Mouse (Mus musculus) kidney, adult 2 months (tissue): ENCODE measurements at regions not wholly inside any gene's neighbourhood (a gene's known extent, or its start where the extent isn't known, plus 50 kb on each side); places are given as distances from the start of the nearest gene placed in this dataset.

Experiments used
- DNase-seq: peaks from one replicate; pipeline ENCODE4 v3.0.0; 2021
- H3K27ac ChIP-seq: fragments of 200-500 bp; 2 replicates; pipeline ENCODE4 v1.5.1; 2012; ENCODE audit warnings: low read depth, low read length, control low read depth, inconsistent platforms; ENCODE audit not compliant: insufficient read depth
- H3K27me3 ChIP-seq: fragments of 200-500 bp; replicated peaks from 2 replicates; pipeline ENCODE4 v1.6.1; 2012; ENCODE audit warnings: mild to moderate bottlenecking, moderate library complexity, low read length, inconsistent platforms; ENCODE audit not compliant: control insufficient read depth, insufficient read depth
- H3K36me3 ChIP-seq: fragments of 200-500 bp; 2 replicates; pipeline ENCODE4 v1.6.1; 2012; ENCODE audit warnings: mild to moderate bottlenecking, moderate library complexity, low read length, inconsistent platforms; ENCODE audit not compliant: control insufficient read depth, insufficient read depth
- H3K4me1 ChIP-seq: fragments of 200-500 bp; 2 replicates; pipeline ENCODE4 v1.6.1; 2011; ENCODE audit warnings: low read length; ENCODE audit not compliant: control insufficient read depth, insufficient read depth
- H3K4me3 ChIP-seq: fragments of 200-500 bp; 2 replicates; pipeline ENCODE4 v1.5.1; 2011; ENCODE audit warnings: mild to moderate bottlenecking, low read depth, low read length, control low read depth; ENCODE audit not compliant: insufficient read depth
- CTCF ChIP-seq: fragments of 200-500 bp; conservative IDR thresholded peaks from 2 replicates; pipeline ENCODE4 v1.5.1; 2011; ENCODE audit warnings: low read depth, mild to moderate bottlenecking, control low read depth, low read length, moderate library complexity, mixed read lengths; ENCODE audit not compliant: insufficient read depth, insufficient read length
- POLR2A ChIP-seq: fragments of 200-500 bp; IDR thresholded peaks from one replicate; pipeline ENCODE4 v1.6.1; 2011; ENCODE audit warnings: low read depth, low read length, control low read depth
- WGBS: fragments of 180-500 bp; shearing (Covaris S2); methylation state at CpG from one replicate; pipeline ENCODE4 v1.1.7; 2018; 5-methylcytosine and 5-hydroxymethylcytosine counted together

GRCm38 (mm10) chr3:128029565-128029915 lies 133.4 kb upstream of the Fam241a start:
- TF ChIP-seq POLR2A (no peak), CTCF (no peak)
- Histone ChIP-seq H3K4me3 (no peak overlapping the region), H3K27ac (no peak overlapping the region), H3K4me1 (no peaks in the 10 kb centered on the region), H3K27me3 (no peaks in the 10 kb centered on the region), H3K36me3 (no peaks in the 10 kb centered on the region)
- no peak for DNase-seq
- WGBS: 48% methylated on average over 5 of the region's 5 CpGs

GRCm38 (mm10) chr3:128028856-128029564 lies 132.9 kb upstream of the Fam241a start:
- Histone ChIP-seq H3K36me3 (no peaks in the 10 kb centered on the region), H3K27me3 (no peaks in the 10 kb centered on the region), H3K27ac (no peak overlapping the region), H3K4me3 (no peak overlapping the region), H3K4me1 (no peaks in the 10 kb centered on the region)
- 18% methylated on average over 11 of the region's 11 CpGs for WGBS
- TF ChIP-seq POLR2A (no peak), CTCF (no peak)
- DNase-seq: no peak

GRCm38 (mm10) chr3:128024856-128025255 lies 128.7 kb upstream of the Fam241a start:
- no peaks in the 10 kb centered on the region for H3K27me3 ChIP-seq
- no peaks in the 10 kb centered on the region for H3K36me3 ChIP-seq
- H3K4me1 ChIP-seq: no peaks in the 10 kb centered on the region
- no peak overlapping the region for H3K4me3 ChIP-seq
- 90% methylated on average over 12 of the region's 12 CpGs for WGBS
- no peak overlapping the region for H3K27ac ChIP-seq
- TF ChIP-seq POLR2A: no peak
- DNase-seq: no peak

GRCm38 (mm10) chr3:128014909-128015308 lies 118.8 kb upstream of the Fam241a start:
- no peak for TF ChIP-seq CTCF
- no peak for TF ChIP-seq POLR2A
- WGBS: 91% methylated on average over 1 of the region's 1 CpGs
- Histone ChIP-seq H3K4me3 (no peak overlapping the region), H3K27me3 (no peaks in the 10 kb centered on the region), H3K36me3 (no peaks in the 10 kb centered on the region), H3K4me1 (no peaks in the 10 kb centered on the region), H3K27ac (no peak overlapping the region)
- no peak for DNase-seq

GRCm38 (mm10) chr3:128002905-128003641 lies 106.9 kb upstream of the Fam241a start:
- TF ChIP-seq POLR2A: no peak
- no peak for TF ChIP-seq CTCF
- no peaks in the 10 kb centered on the region for H3K27me3 ChIP-seq
- DNase-seq: no peak
- no peak overlapping the region for H3K27ac ChIP-seq
- H3K36me3 ChIP-seq: no peaks in the 10 kb centered on the region
- no peak overlapping the region for H3K4me3 ChIP-seq
- H3K4me1 ChIP-seq: no peaks in the 10 kb centered on the region
- 37% methylated on average over 18 of the region's 18 CpGs for WGBS

- no peak overlapping the region for H3K4me3 ChIP-seq
- no peaks in the 10 kb centered on the region for H3K4me1 ChIP-seq
- H3K27ac ChIP-seq: no peak overlapping the region
- WGBS: 62% methylated on average over 6 of the region's 6 CpGs
- H3K36me3 ChIP-seq: no peaks in the 10 kb centered on the region
- DNase-seq: peak; percentile 33
- TF ChIP-seq POLR2A: no peak
- peak; percentile 49 for TF ChIP-seq CTCF
- H3K27me3 ChIP-seq: no peaks in the 10 kb centered on the region
Measured at GRCm38 (mm10) chr3:128001924-128002501, 105.9 kb upstream of the Fam241a start.

GRCm38 (mm10) chr3:127995678-127996077 lies 99.6 kb upstream of the Fam241a start:
- no peaks in the 10 kb centered on the region for H3K4me1 ChIP-seq
- TF ChIP-seq POLR2A (no peak), CTCF (no peak)
- no peak overlapping the region for H3K4me3 ChIP-seq
- H3K27ac ChIP-seq: no peak overlapping the region
- DNase-seq: no peak
- H3K27me3 ChIP-seq: no peaks in the 10 kb centered on the region; the same call in 1 of the 2 replicates
- no peaks in the 10 kb centered on the region for H3K36me3 ChIP-seq
- 65% methylated on average over 7 of the region's 7 CpGs for WGBS
